Mouse (Mus musculus): ENCODE measurements around the gene Stox1. TPM values are rescaled to one million over a fixed set of nuclear protein-coding genes. Genes with fewer than 3 reads are reported as not detected.

Stox1 gene
- polyA plus RNA-seq (2012; rRNA removed) (0.46 and 0.65 TPM in 2 replicates), polyA plus RNA-seq (2014; fragmentation: Nextera tagmentation; extraction: Ambion mirVana) (0.63 and 0.72 TPM in 2 replicates)

DNA sequence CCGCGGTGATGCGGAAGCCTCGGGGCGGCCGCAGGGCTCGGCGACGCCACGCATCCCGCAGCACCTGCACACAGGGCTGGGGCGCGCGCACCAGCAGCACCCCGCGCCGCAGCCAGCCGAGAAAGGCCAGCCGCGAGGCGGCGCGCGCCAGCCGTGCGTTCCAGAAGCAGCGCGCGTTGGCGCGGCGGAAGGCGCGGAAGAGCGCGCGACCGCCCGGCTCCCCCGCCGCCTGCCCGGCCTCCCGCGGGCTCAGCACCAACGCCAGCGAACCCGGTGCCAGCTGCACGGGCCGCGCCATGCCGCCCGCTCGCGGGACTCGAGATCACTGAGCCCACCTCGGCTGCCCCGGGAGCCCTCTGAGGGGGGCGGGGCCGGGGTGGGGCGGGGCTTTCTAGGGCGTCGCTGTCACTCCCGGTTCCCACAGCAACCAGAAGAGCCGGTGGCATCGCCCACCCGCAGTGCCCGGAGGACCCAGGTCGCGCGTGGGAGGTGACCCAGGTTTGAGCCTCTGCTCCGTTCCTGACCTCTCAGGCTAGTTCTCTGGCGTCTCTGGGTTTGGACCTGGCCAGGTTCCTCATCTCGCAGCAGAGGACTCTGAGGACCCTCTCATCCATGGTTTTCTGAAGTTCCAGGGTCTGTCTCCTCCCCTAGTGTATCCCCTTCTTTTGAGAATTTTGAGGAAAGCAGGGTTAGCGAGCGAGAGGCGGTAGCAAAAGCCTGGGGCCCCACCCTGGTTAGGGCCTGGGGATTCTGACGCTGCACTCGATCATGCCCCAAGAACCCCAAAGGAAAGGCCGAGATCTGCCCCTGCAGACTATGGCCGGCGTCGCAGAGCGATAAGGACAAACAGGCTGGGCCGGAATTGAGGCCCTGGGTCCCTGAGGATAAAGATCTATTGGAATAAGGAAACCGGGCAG lies at the start of gene Stox1:
Gene Stox1, minus strand, starts transcription at position 358 of the 917 bp plus-strand sequence.
- peak within 1 kb of the TSS; percentile 64 for H3K9ac ChIP-seq (ENCODE audit: low read depth, low read length, severe bottlenecking)
- H3K4me2 ChIP-seq (replicated peaks; ENCODE audit: low read depth, low read length, severe bottlenecking), result peak within 1 kb of the TSS; percentile 93
- peak; percentile 67 for DNase-seq (ENCODE audit: low spot score)
- no peaks in the 10 kb centered on the region for H3K9me3 ChIP-seq (ENCODE audit: control insufficient read depth, low read length)
- ATAC-seq (ENCODE audit: low FRiP score, low read depth), result peak; percentile 83
- peak within 1 kb of the TSS; percentile 74 for H3K4me3 ChIP-seq (replicated peaks; ENCODE audit: low read length)
- no peak for TF ChIP-seq POLR2A (IDR thresholded peaks at IDR 0.05; ENCODE audit: borderline replicate concordance, extremely low read depth, insufficient read depth, insufficient read length)
- no peaks in the 10 kb centered on the region for H3K36me3 ChIP-seq (ENCODE audit: control insufficient read depth, insufficient read depth, low read length)
- no peak within 1 kb of the TSS for H3K27ac ChIP-seq (replicated peaks; ENCODE audit: low read depth, low read length)
- 7% methylated on average over 25 of the region's 85 CpGs for WGBS
- no peaks in the 10 kb centered on the region for H3K27me3 ChIP-seq (ENCODE audit: control insufficient read depth, insufficient read depth, low read length)
- H3K4me1 ChIP-seq (ENCODE audit: control insufficient read depth, insufficient read depth, low read length), result peaks cover 4% of the 10 kb centered on the region

DNA sequence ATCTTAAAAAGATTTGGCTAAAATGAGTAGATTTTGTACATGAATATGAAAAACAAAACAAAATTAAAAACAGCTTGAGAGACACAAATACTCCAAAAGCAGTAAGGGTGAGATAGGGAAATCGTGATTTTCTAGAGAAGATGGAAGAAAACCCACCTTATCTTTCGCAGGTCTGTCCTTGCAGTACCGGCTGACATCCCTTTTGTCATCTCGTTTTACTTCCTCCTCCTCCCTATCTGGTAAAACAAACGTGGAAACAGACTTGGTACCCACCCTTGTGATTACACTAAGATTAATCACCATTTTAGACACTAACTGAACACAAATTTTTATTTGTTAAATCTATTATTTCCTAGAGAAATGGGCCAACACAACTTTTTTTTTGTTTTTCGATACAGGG lies 24.9 kb upstream of the Stox1 start:
- TF ChIP-seq POLR2A (IDR thresholded peaks at IDR 0.05; ENCODE audit: borderline replicate concordance, extremely low read depth, insufficient read depth, insufficient read length), result no peak
- no peak overlapping the region for H3K4me2 ChIP-seq (replicated peaks; ENCODE audit: low read depth, low read length, severe bottlenecking)
- DNase-seq (ENCODE audit: low spot score), result no peak
- H3K9me3 ChIP-seq (ENCODE audit: control insufficient read depth, low read length), result no peaks in the 10 kb centered on the region
- H3K27me3 ChIP-seq (ENCODE audit: control insufficient read depth, insufficient read depth, low read length), result no peaks in the 10 kb centered on the region
- H3K36me3 ChIP-seq (ENCODE audit: control insufficient read depth, insufficient read depth, low read length), result peaks cover 94% of the 10 kb centered on the region
- no peak overlapping the region for H3K9ac ChIP-seq (ENCODE audit: low read depth, low read length, severe bottlenecking)
- WGBS, result 89% methylated on average over 6 of the region's 6 CpGs
- ATAC-seq (ENCODE audit: low FRiP score, low read depth), result no peak
- H3K27ac ChIP-seq (replicated peaks; ENCODE audit: low read depth, low read length), result no peak overlapping the region
- H3K4me3 ChIP-seq (replicated peaks; ENCODE audit: low read length), result no peak overlapping the region
- no peaks in the 10 kb centered on the region for H3K4me1 ChIP-seq (ENCODE audit: control insufficient read depth, insufficient read depth, low read length)

DNA sequence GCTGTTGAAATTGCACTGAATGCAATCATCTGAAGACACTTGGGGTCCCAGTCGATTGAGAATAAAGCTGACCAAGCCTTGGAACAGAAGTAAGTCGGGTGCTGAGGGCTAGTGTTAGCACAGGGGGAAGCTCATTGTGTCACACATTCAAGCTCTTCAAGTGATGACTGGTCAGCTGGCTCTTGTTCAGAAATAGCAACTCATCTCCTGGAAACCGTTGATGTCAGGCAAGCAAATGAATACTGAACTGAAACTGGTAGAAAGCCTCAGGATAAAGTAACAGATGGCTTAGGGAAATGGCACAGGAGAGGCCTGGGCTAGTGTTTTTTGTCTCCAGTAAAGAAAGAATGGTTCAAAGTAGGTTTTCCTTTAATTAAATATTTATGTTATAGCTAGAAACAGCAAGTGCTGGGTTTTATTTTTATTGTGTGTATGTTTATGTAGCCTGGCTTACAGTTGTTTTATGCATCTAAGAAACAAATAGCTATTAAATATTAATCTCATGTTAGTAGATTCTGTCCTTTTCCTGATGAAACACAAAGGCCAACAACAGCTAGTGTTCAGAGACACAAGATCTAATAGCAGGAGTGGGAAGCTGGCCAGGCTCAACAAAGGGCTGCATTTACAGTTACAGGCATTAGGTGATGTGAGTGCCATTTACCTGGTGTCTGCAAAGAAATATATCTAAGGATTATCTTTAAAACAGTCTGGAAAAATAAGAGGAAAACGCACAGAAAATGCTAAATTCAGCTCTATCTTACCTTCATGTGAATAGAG lies 14.2 kb upstream of the Stox1 start:
- Histone ChIP-seq H3K9me3 (ENCODE audit: control insufficient read depth, low read length) (no peaks in the 10 kb centered on the region), H3K4me2 (replicated peaks; ENCODE audit: low read depth, low read length, severe bottlenecking) (no peak overlapping the region), H3K4me3 (replicated peaks; ENCODE audit: low read length) (no peak overlapping the region), H3K36me3 (ENCODE audit: control insufficient read depth, insufficient read depth, low read length) (peaks cover 41% of the 10 kb centered on the region), H3K4me1 (ENCODE audit: control insufficient read depth, insufficient read depth, low read length) (no peaks in the 10 kb centered on the region), H3K27ac (replicated peaks; ENCODE audit: low read depth, low read length) (no peak overlapping the region), H3K9ac (ENCODE audit: low read depth, low read length, severe bottlenecking) (no peak overlapping the region), H3K27me3 (ENCODE audit: control insufficient read depth, insufficient read depth, low read length) (no peaks in the 10 kb centered on the region)
- WGBS, result 87% methylated on average over 4 of the region's 4 CpGs
- no peak for ATAC-seq (ENCODE audit: low FRiP score, low read depth)
- TF ChIP-seq POLR2A (IDR thresholded peaks at IDR 0.05; ENCODE audit: borderline replicate concordance, extremely low read depth, insufficient read depth, insufficient read length), result no peak
- DNase-seq (ENCODE audit: low spot score), result no peak

DNA sequence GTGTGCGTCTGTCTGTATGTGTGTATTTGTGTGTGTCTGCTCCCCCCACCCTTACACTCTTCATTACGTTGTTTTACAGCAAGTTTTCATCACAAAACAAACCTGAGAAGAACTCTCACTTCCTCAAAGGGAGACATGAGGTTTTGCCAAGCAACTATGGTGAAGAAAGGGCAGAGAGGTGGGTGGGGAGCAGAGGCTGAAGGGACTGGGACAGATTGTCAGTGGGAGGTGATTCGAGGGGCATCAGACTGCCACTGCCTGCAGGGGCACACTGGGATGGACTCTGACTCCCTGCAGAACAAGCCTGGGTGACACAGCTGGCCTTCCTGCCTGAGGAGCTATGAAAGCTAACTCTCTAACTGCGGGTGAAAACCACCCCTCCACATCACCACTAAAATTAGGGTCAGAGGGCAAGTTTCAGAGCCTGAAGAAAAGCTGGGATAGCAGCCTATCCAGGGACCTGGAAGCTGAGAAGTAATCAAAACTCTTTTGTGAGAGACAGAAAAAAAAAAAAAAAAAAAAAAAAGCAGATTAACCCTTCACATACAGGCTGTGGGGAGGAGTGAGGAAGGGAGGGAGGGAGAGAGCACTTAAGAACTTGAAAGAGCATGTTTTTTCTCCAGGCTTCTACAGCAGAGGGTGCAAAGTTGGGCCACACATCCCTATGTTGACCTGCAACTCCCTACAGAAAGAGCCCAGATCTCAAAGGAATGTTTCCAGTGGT lies 11.2 kb upstream of the Stox1 start:
- Histone ChIP-seq H3K27ac (replicated peaks; ENCODE audit: low read depth, low read length) (no peak overlapping the region), H3K9me3 (ENCODE audit: control insufficient read depth, low read length) (no peaks in the 10 kb centered on the region), H3K36me3 (ENCODE audit: control insufficient read depth, insufficient read depth, low read length) (peaks cover 19% of the 10 kb centered on the region), H3K4me2 (replicated peaks; ENCODE audit: low read depth, low read length, severe bottlenecking) (no peak overlapping the region), H3K4me3 (replicated peaks; ENCODE audit: low read length) (no peak overlapping the region), H3K4me1 (ENCODE audit: control insufficient read depth, insufficient read depth, low read length) (no peaks in the 10 kb centered on the region), H3K9ac (ENCODE audit: low read depth, low read length, severe bottlenecking) (no peak overlapping the region), H3K27me3 (ENCODE audit: control insufficient read depth, insufficient read depth, low read length) (no peaks in the 10 kb centered on the region)
- 46% methylated on average over 4 of the region's 4 CpGs for WGBS
- DNase-seq (ENCODE audit: low spot score), result no peak
- ATAC-seq (ENCODE audit: low FRiP score, low read depth), result no peak
- no peak for TF ChIP-seq POLR2A (IDR thresholded peaks at IDR 0.05; ENCODE audit: borderline replicate concordance, extremely low read depth, insufficient read depth, insufficient read length)

DNA sequence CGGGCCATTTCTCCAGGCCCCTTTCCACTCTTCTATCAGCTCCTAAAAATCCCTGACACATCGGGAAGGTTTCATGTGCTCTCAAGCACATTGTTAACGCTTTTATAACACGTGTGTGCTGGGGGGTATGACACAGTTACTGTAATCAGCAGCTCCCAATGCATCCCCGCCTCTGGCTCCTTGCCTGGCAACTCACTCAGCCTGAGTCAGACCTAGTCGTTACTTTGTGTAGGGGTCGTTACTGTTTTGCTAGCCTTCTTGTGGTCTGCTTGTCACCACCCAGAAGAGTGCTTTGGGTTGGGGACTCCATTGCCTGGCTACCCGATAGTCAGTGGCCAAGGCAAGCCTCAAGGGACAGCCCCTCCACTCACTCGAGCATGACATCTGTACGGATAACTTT lies 4.9 kb upstream of the Stox1 start:
- Histone ChIP-seq H3K27ac (replicated peaks; ENCODE audit: low read depth, low read length) (no peak overlapping the region), H3K27me3 (ENCODE audit: control insufficient read depth, insufficient read depth, low read length) (no peaks in the 10 kb centered on the region), H3K9ac (ENCODE audit: low read depth, low read length, severe bottlenecking) (no peak overlapping the region), H3K9me3 (ENCODE audit: control insufficient read depth, low read length) (no peaks in the 10 kb centered on the region), H3K4me3 (replicated peaks; ENCODE audit: low read length) (no peak overlapping the region), H3K4me1 (ENCODE audit: control insufficient read depth, insufficient read depth, low read length) (peaks cover 4% of the 10 kb centered on the region), H3K4me2 (replicated peaks; ENCODE audit: low read depth, low read length, severe bottlenecking) (no peak overlapping the region), H3K36me3 (ENCODE audit: control insufficient read depth, insufficient read depth, low read length) (no peaks in the 10 kb centered on the region)
- ATAC-seq (ENCODE audit: low FRiP score, low read depth) (no peak), DNase-seq (ENCODE audit: low spot score) (no peak)
- no peak for TF ChIP-seq POLR2A (IDR thresholded peaks at IDR 0.05; ENCODE audit: borderline replicate concordance, extremely low read depth, insufficient read depth, insufficient read length)
- 57% methylated on average over 10 of the region's 10 CpGs for WGBS
